7 mouse cellular contexts compared by ENCODE assay signal in genomic region chr9:61908832-61909407, GRCm38 (mm10).
"Had no signal": no experiment of that assay in that cellular context is flagged by ENCODE, and none has a peak within 500 bp of the region (broad histone marks: within the 10 kb centered on the region; RNA-seq: fewer than 3 reads in every experiment).

No protein-coding gene starts in this region.

- DNase-seq: kidney, adult 2 months; liver; liver, embryonic 13.5 days; lung, adult 2 months; lung, postnatal 14 days; lung, postnatal 4 days; thymus, postnatal 25 days had no signal
